Mouse (Mus musculus): ENCODE results near the gene Manf. TPM values are rescaled to one million over a fixed set of nuclear protein-coding genes. Genes with fewer than 3 reads are reported as not detected.

Manf gene
- polyA plus RNA-seq (2014; fragmentation: Nextera tagmentation; extraction: Ambion mirVana), result 171 and 183 TPM in 2 replicates

- Histone ChIP-seq H3K4me3 (replicated peaks; ENCODE audit: low read length) (peak within 1 kb of the TSS; percentile 86), H3K4me2 (replicated peaks) (peak within 1 kb of the TSS; percentile 79), H3K27ac (peak within 1 kb of the TSS; percentile 91), H3K4me1 (replicated peaks; ENCODE audit: control insufficient read depth, insufficient read depth, low read length) (peaks cover 24% of the 10 kb centered on the region), H3K9me3 (ENCODE audit: control insufficient read depth, low read length) (no peaks in the 10 kb centered on the region), H3K9ac (peak within 1 kb of the TSS; percentile 94), H3K27me3 (ENCODE audit: control insufficient read depth, insufficient read depth, low read length) (no peaks in the 10 kb centered on the region), H3K36me3 (replicated peaks; ENCODE audit: control insufficient read depth, insufficient read depth) (peaks cover 52% of the 10 kb centered on the region)
- DNase-seq (ENCODE audit: low spot score) (peak; percentile 96), ATAC-seq (ENCODE audit: low FRiP score) (peak; percentile 99)
- under 1% methylated on average over 57 of the region's 59 CpGs for WGBS
Measured at GRCm38 (mm10) chr9:106891829-106892551, at the start of gene Manf. Manf (minus strand) TSS chr9:106891979.

- no peak for DNase-seq (ENCODE audit: low spot score)
- H3K4me3 ChIP-seq (replicated peaks; ENCODE audit: low read length), result no peak overlapping the region
- no peaks in the 10 kb centered on the region for H3K9me3 ChIP-seq (ENCODE audit: control insufficient read depth, low read length)
- H3K27ac ChIP-seq, result no peak overlapping the region
- 95% methylated on average over 1 of the region's 1 CpGs for WGBS
- no peak for ATAC-seq (ENCODE audit: low FRiP score)
- no peak overlapping the region for H3K4me2 ChIP-seq (replicated peaks)
- H3K4me1 ChIP-seq (replicated peaks; ENCODE audit: control insufficient read depth, insufficient read depth, low read length), result no peaks in the 10 kb centered on the region
- H3K9ac ChIP-seq, result no peak overlapping the region
- peaks cover 70% of the 10 kb centered on the region for H3K36me3 ChIP-seq (replicated peaks; ENCODE audit: control insufficient read depth, insufficient read depth)
- no peaks in the 10 kb centered on the region for H3K27me3 ChIP-seq (ENCODE audit: control insufficient read depth, insufficient read depth, low read length)
Measured at GRCm38 (mm10) chr9:106934998-106935397, 43.2 kb upstream of the Manf start.

GRCm38 (mm10) chr9:106914878-106915277 is 23.1 kb upstream of the Manf start:
- no peaks in the 10 kb centered on the region for H3K27me3 ChIP-seq (ENCODE audit: control insufficient read depth, insufficient read depth, low read length)
- peaks cover 44% of the 10 kb centered on the region for H3K36me3 ChIP-seq (replicated peaks; ENCODE audit: control insufficient read depth, insufficient read depth)
- no peaks in the 10 kb centered on the region for H3K4me1 ChIP-seq (replicated peaks; ENCODE audit: control insufficient read depth, insufficient read depth, low read length)
- DNase-seq (ENCODE audit: low spot score) (no peak), ATAC-seq (ENCODE audit: low FRiP score) (no peak)
- H3K4me2 ChIP-seq (replicated peaks), result no peak overlapping the region
- no peak overlapping the region for H3K9ac ChIP-seq
- H3K27ac ChIP-seq, result no peak overlapping the region
- H3K9me3 ChIP-seq (ENCODE audit: control insufficient read depth, low read length), result no peaks in the 10 kb centered on the region
- H3K4me3 ChIP-seq (replicated peaks; ENCODE audit: low read length), result no peak overlapping the region
- WGBS, result 85% methylated on average over 6 of the region's 6 CpGs

GRCm38 (mm10) chr9:106913759-106914158 is 22.0 kb upstream of the Manf start:
- no peaks in the 10 kb centered on the region for H3K27me3 ChIP-seq (ENCODE audit: control insufficient read depth, insufficient read depth, low read length)

GRCm38 (mm10) chr9:106911624-106912023 is 19.8 kb upstream of the Manf start:
- H3K9me3 ChIP-seq (ENCODE audit: control insufficient read depth, low read length), result no peaks in the 10 kb centered on the region
- no peak for ATAC-seq (ENCODE audit: low FRiP score)
- no peak overlapping the region for H3K9ac ChIP-seq
- no peak for DNase-seq (ENCODE audit: low spot score)
- no peak overlapping the region for H3K4me2 ChIP-seq (replicated peaks)
- H3K36me3 ChIP-seq (replicated peaks; ENCODE audit: control insufficient read depth, insufficient read depth), result peaks cover 72% of the 10 kb centered on the region
- no peak overlapping the region for H3K27ac ChIP-seq
- H3K4me3 ChIP-seq (replicated peaks; ENCODE audit: low read length), result no peak overlapping the region
- no peaks in the 10 kb centered on the region for H3K27me3 ChIP-seq (ENCODE audit: control insufficient read depth, insufficient read depth, low read length)
- 68% methylated on average over 1 of the region's 1 CpGs for WGBS
- no peaks in the 10 kb centered on the region for H3K4me1 ChIP-seq (replicated peaks; ENCODE audit: control insufficient read depth, insufficient read depth, low read length)

More at GRCm38 (mm10) chr9:106913759-106914158, 22.0 kb upstream of the Manf start:
- Histone ChIP-seq H3K4me2 (replicated peaks) (no peak overlapping the region), H3K27ac (no peak overlapping the region), H3K4me1 (replicated peaks; ENCODE audit: control insufficient read depth, insufficient read depth, low read length) (no peaks in the 10 kb centered on the region), H3K9me3 (ENCODE audit: control insufficient read depth, low read length) (no peaks in the 10 kb centered on the region), H3K9ac (no peak overlapping the region), H3K36me3 (replicated peaks; ENCODE audit: control insufficient read depth, insufficient read depth) (peaks cover 52% of the 10 kb centered on the region), H3K4me3 (replicated peaks; ENCODE audit: low read length) (no peak overlapping the region)
- ATAC-seq (ENCODE audit: low FRiP score) (no peak), DNase-seq (ENCODE audit: low spot score) (no peak)
- WGBS, result 19% methylated on average over 1 of the region's 1 CpGs

GRCm38 (mm10) chr9:106908715-106909114 is 16.9 kb upstream of the Manf start:
- H3K27me3 ChIP-seq (ENCODE audit: control insufficient read depth, insufficient read depth, low read length), result no peaks in the 10 kb centered on the region
- H3K9ac ChIP-seq, result no peak overlapping the region
- H3K4me3 ChIP-seq (replicated peaks; ENCODE audit: low read length), result no peak overlapping the region
- H3K4me1 ChIP-seq (replicated peaks; ENCODE audit: control insufficient read depth, insufficient read depth, low read length), result no peaks in the 10 kb centered on the region
- 58% methylated on average over 5 of the region's 5 CpGs for WGBS
- no peaks in the 10 kb centered on the region for H3K9me3 ChIP-seq (ENCODE audit: control insufficient read depth, low read length)
- no peak overlapping the region for H3K27ac ChIP-seq
- DNase-seq (ENCODE audit: low spot score) (no peak), ATAC-seq (ENCODE audit: low FRiP score) (no peak)
- H3K4me2 ChIP-seq (replicated peaks), result no peak overlapping the region
- H3K36me3 ChIP-seq (replicated peaks; ENCODE audit: control insufficient read depth, insufficient read depth), result peaks cover 80% of the 10 kb centered on the region

GRCm38 (mm10) chr9:106908174-106908573 is 16.4 kb upstream of the Manf start:
- Histone ChIP-seq H3K4me3 (replicated peaks; ENCODE audit: low read length) (no peak overlapping the region), H3K4me1 (replicated peaks; ENCODE audit: control insufficient read depth, insufficient read depth, low read length) (no peaks in the 10 kb centered on the region), H3K27me3 (ENCODE audit: control insufficient read depth, insufficient read depth, low read length) (no peaks in the 10 kb centered on the region), H3K27ac (no peak overlapping the region), H3K36me3 (replicated peaks; ENCODE audit: control insufficient read depth, insufficient read depth) (peaks cover 75% of the 10 kb centered on the region), H3K9me3 (ENCODE audit: control insufficient read depth, low read length) (no peaks in the 10 kb centered on the region), H3K9ac (no peak overlapping the region), H3K4me2 (replicated peaks) (no peak overlapping the region)
- WGBS, result 87% methylated on average over 3 of the region's 3 CpGs
- DNase-seq (ENCODE audit: low spot score) (no peak), ATAC-seq (ENCODE audit: low FRiP score) (no peak)

GRCm38 (mm10) chr9:106906597-106906996 is 14.8 kb upstream of the Manf start:
- Histone ChIP-seq H3K4me2 (replicated peaks) (no peak overlapping the region), H3K27ac (no peak overlapping the region), H3K27me3 (ENCODE audit: control insufficient read depth, insufficient read depth, low read length) (no peaks in the 10 kb centered on the region), H3K4me1 (replicated peaks; ENCODE audit: control insufficient read depth, insufficient read depth, low read length) (no peaks in the 10 kb centered on the region), H3K4me3 (replicated peaks; ENCODE audit: low read length) (no peak overlapping the region), H3K9me3 (ENCODE audit: control insufficient read depth, low read length) (no peaks in the 10 kb centered on the region), H3K36me3 (replicated peaks; ENCODE audit: control insufficient read depth, insufficient read depth) (peaks cover 70% of the 10 kb centered on the region), H3K9ac (no peak overlapping the region)
- ATAC-seq (ENCODE audit: low FRiP score) (no peak), DNase-seq (ENCODE audit: low spot score) (no peak)
- WGBS, result 89% methylated on average over 8 of the region's 8 CpGs

GRCm38 (mm10) chr9:106903791-106904134 is 12.0 kb upstream of the Manf start:
- WGBS, result 24% methylated on average over 1 of the region's 1 CpGs
- ATAC-seq (ENCODE audit: low FRiP score) (no peak; the same call in 1 of the 2 replicates), DNase-seq (ENCODE audit: low spot score) (peak; percentile 75)
- Histone ChIP-seq H3K9ac (no peak overlapping the region), H3K4me1 (replicated peaks; ENCODE audit: control insufficient read depth, insufficient read depth, low read length) (no peaks in the 10 kb centered on the region), H3K27ac (no peak overlapping the region), H3K9me3 (ENCODE audit: control insufficient read depth, low read length) (no peaks in the 10 kb centered on the region), H3K4me2 (replicated peaks) (no peak overlapping the region), H3K36me3 (replicated peaks; ENCODE audit: control insufficient read depth, insufficient read depth) (peaks cover 72% of the 10 kb centered on the region), H3K27me3 (ENCODE audit: control insufficient read depth, insufficient read depth, low read length) (no peaks in the 10 kb centered on the region), H3K4me3 (replicated peaks; ENCODE audit: low read length) (no peak overlapping the region)

Measured in hindbrain, embryonic 14.5 days (tissue).